Mouse (Mus musculus) lung, adult 2 months (tissue): Measurements from ENCODE around the gene Olfr312.

ENCODE experiments used
- CTCF ChIP-seq: fragments of 200-500 bp; IDR thresholded peaks from 2 replicates; pipeline ENCODE4 v1.5.1; 2011; ENCODE audit warnings: mild to moderate bottlenecking, low read length, control low read depth; ENCODE audit not compliant: insufficient read depth
- POLR2A ChIP-seq: fragments of 200-500 bp; IDR thresholded peaks from 2 replicates; pipeline ENCODE4 v1.6.1; 2011; ENCODE audit warnings: low read depth, mild to moderate bottlenecking, control low read depth, low read length, borderline replicate concordance; ENCODE audit errors: extremely low read depth

- TF ChIP-seq CTCF (no peak), POLR2A (no peak)
These were observed 27.3 kb upstream of the Olfr312 start, which contains the start of gene Fam183b for GRCm38 (mm10) chr11:58801558-58802228.
